Mouse (Mus musculus): ENCODE results near the gene Tmem159.

The Tmem159 gene

DNA sequence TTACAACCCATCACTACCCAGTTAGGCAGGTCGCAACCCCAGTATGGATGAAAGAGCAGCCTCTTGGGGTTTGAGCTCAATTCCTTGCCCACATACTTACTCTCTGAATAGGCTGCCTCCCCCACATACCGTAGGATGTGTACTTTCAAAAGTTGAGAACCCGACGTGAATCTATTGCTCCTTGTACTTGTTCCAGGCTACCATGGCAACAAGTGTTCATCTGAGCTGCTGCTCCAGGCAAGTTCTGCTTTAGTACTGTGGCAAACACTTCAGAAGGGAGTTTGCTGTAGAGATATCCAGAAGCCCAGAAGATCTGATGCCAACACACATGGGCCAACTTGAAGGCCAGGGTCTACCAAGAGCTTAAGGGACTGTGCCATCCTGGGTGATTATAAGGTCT is 26.8 kb downstream of the Tmem159 start:
- no peak for DNase-seq (ENCODE audit: extremely low read depth, insufficient read length, low spot score)

DNA sequence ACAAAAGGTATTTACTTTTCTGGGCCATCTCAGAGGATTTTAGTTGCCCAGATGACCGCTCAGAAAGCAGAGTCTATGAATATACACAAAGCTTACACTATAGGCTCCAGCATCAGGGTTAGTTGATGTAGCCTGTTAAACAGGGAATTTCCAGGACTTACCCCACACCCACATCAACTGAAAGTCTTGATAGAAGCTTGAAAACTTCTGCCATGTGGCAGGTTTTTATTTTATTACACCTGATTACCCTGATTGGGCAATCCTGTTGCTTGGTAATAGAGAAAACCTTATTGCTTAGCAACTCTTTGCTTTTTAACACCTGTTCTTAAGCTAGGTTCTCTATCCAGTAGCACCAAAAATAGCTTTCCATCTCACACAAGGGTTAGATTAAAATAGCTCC is 40.6 kb downstream of the Tmem159 start:
- no peak for DNase-seq (ENCODE audit: extremely low read depth, insufficient read length, low spot score)

DNA sequence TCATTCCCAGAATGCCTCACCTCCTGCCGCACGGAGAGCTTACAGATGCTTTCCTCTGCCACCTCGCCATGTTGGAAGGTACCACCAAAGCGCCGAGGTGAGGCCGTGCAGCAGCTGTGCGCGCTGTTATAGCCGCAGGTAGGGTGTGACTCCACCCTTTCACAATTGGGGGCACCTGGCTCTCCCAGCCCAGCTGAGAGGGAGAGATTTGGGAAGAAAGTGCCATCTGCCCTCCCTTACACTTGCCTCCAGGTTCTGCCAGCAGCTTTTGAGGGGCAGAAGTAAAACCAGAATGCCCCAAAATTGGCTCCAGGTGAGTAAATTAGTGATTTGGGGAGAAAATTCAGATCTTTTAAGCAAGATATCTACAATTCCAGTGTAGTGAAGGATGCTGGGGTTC is 43.0 kb downstream of the Tmem159 start, which contains the start of gene Zp2:
TSS of gene Zp2 (minus strand) at position 101 of the 400 bp plus-strand sequence.
- no peak for DNase-seq (ENCODE audit: extremely low read depth, insufficient read length, low spot score)

DNA sequence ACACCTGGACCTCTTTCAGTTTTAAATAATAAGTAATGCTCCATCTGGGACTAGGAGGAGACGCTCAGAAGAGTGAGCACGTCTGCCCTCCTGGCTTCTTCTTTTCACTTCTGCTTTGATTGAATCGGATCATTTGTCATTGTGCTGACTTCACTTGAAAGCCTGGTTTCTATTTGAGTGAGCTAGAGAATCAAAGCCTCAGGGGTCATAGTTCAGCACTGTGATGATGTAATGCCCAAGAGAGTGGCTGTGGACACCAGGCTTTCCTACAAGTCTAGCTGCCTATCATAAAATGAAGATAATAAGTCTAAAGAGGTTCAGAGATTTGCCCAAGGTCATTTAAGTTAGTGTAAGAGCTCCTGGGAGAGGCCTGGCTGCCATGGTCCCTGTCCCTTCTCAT is 48.1 kb downstream of the Tmem159 start:
- DNase-seq (ENCODE audit: extremely low read depth, insufficient read length, low spot score) = no peak

DNA sequence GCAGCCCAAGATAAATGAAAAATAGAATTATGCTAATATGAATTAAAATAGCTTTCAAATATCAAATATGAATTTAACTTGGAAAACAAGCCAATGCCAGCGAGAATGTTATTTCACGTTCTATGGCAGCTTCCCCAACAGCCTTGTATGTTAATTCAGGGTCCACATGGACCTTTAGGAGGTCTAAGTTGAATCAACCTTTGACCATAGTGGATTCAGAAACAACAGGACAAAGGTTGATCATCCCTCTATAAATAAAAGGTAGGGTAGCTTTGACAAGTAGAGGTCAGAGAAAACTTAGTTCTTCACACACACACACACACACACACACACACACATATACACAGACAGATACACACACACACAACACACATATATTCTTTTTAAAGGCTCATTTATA is 48.7 kb downstream of the Tmem159 start:
- DNase-seq (ENCODE audit: extremely low read depth, insufficient read length, low spot score) = no peak

DNA sequence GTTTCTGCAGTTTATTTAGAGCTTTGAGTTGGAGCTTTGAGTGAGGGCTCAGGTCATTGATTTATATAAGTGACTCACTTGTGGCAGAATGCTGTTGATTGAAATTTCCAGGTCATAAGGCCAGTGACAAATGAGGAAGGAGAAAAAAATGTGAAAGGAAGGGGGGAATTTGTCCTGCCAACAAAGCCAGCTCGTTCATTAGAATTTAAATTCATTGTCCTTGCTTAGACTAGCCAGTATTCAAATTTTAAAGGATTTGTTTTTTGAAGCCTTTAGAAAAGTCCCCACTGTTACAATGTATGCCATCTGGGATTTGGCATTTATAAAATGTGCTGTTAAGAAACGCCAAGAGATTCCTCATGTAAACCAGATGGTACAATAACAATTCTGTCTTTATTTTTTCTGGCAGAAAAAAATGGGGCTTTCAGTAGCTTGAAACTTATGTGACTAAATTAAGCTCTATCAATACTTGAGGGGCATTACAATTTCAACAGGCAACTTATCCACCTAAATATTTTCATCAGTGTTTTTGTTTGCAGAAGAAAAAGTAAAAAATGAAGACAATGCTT is 54.8 kb downstream of the Tmem159 start:
- no peak for DNase-seq (ENCODE audit: extremely low read depth, insufficient read length, low spot score)

DNA sequence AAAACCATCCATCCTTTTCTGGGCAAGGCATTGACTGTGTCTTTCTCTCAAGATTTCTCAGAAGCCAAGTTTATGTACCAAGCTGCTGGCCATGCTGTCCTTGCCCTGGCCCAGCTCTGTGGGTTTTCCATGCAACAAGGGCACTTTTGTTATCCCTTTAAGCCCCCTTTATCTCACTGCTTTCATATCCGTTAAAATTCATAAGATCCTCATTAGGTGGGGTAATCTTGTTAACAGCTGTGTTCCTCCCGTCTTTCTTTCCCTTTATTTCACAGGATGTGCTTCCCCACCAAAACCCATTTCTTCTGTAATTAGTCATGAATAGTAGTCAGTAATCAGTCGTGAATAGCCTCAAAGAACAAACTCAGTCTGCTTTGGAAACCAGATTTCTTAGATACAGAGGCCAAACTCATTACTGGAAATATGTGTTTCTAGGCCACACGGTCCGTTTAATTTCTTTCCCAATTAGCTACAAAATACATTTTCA is 55.5 kb downstream of the Tmem159 start:
- no peak for DNase-seq (ENCODE audit: extremely low read depth, insufficient read length, low spot score)

DNA sequence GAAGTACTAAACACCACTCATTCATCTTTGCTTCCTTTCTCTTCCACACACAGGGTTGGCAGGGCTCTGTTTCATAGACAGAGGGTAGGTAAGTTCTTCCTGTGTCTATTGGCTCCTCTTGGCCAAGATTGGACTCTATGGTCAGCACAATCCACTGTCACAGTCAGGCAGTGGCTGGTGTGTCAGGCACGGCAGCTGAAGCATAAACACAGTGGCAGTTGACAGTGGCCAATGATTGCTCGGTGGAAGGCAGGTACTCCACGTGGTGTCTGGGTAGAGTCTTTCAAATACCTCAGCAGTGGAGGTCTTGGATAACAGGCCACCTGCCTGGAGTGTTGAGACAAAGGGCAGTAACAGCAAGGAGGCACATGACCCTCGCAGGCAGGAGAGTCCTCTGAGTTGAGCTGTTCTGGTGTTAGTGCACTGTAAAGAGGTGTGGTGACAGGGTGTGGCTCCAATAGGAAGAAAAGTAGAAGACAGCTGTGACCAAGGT is 56.0 kb downstream of the Tmem159 start:
- no peak for DNase-seq (ENCODE audit: extremely low read depth, insufficient read length, low spot score)

DNA sequence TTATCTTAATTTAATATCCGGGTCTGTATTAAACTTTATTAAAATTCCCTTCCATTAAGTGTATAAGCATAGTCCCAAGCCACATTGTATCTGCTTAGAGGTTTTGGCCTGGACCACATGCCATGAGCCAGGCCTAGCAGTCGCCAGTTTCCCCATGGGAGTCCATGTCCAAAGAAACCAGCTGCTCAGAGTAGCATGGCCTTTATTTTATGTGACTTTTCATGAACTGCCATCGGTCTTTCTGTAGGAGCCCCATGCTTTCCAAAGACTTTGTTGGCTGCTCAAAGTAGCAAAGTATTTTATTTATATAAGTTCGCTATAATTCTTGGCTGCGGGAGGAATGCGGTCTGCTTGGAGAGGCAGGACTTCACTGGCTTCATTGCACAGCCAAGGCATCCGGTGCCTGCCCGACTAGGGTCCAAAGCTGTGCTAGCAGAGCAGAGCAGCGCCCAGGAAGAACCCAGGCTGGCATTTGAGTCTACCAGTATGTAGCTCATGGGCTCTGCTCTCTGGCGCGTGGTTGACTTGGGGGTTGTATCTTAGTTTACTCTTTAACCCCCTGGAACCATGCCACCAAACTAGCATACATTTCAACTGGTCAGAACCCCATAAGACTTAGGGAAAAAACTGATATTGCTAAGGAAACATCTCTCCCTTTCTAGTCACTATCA is 61.6 kb downstream of the Tmem159 start:
- no peak for DNase-seq (ENCODE audit: extremely low read depth, insufficient read length, low spot score)

Measured in 3134 (cell line).